Mouse (Mus musculus) intestine, postnatal 0 days (tissue): ENCODE data around the gene Ccdc60. TPM values are rescaled to one million over a fixed set of nuclear protein-coding genes. Genes with fewer than 3 reads are reported as not detected.

Experiments
- ATAC-seq: fragments of 200-750 bp; cut with Nextera tagmentation; 2 replicates; pipeline ENCODE4 v1.8.0; 2017; ENCODE audit warnings: mild to moderate bottlenecking, moderate TSS enrichment, moderate library complexity
- H3K27ac ChIP-seq: fragments of 300-500 bp; sonication (generic); 2 replicates; pipeline ENCODE4 v1.5.1; 2014; ENCODE audit warnings: mild to moderate bottlenecking, low read depth, low read length, moderate library complexity
- H3K27me3 ChIP-seq: fragments of 300-500 bp; sonication (generic); replicated peaks from 2 replicates; pipeline ENCODE4 v1.6.1; 2014; ENCODE audit warnings: low read length, mixed read lengths; ENCODE audit not compliant: control insufficient read depth, insufficient read depth
- H3K36me3 ChIP-seq: fragments of 300-500 bp; sonication (generic); 2 replicates; pipeline ENCODE4 v1.6.1; 2014; ENCODE audit warnings: mild to moderate bottlenecking, moderate library complexity; ENCODE audit not compliant: control insufficient read depth, insufficient read depth
- H3K4me1 ChIP-seq: fragments of 300-500 bp; sonication (generic); replicated peaks from 2 replicates; pipeline ENCODE4 v1.6.1; 2014; ENCODE audit warnings: antibody characterized with exemption, low read length, mixed read lengths; ENCODE audit not compliant: control insufficient read depth, insufficient read depth
- H3K4me2 ChIP-seq: fragments of 300-500 bp; sonication (generic); replicated peaks from 2 replicates; pipeline ENCODE4 v1.6.1; 2014; ENCODE audit warnings: low read depth, mild to moderate bottlenecking, moderate library complexity
- H3K4me3 ChIP-seq: fragments of 300-500 bp; sonication (generic); 2 replicates; pipeline ENCODE4 v1.5.1; 2014; ENCODE audit warnings: low read depth, low read length
- H3K9ac ChIP-seq: fragments of 300-500 bp; sonication (generic); 2 replicates; pipeline ENCODE4 v1.6.1; 2014; ENCODE audit warnings: mild to moderate bottlenecking, low read depth, low read length
- H3K9me3 ChIP-seq: fragments of 300-500 bp; sonication (generic); 2 replicates; pipeline ENCODE4 v1.6.1; 2016; ENCODE audit warnings: mixed run types; ENCODE audit not compliant: control insufficient read depth
- CTCF ChIP-seq: sonication (generic); IDR thresholded peaks from 2 replicates; pipeline ENCODE4 v1.5.1; 2016; ENCODE audit warnings: low read depth, mild to moderate bottlenecking, control low read depth, antibody characterized with exemption, moderate library complexity
- WGBS: fragments of 180-500 bp; shearing (Covaris S2); extraction: QIAGEN DNeasy Blood & Tissue Kit; methylation state at CpG from one replicate; pipeline ENCODE4 v1.1.7; 2014; 5-methylcytosine and 5-hydroxymethylcytosine counted together
- polyA plus RNA-seq: library from polyadenylated mRNA; unstranded; fragments of >200 nt; fragmentation: Nextera tagmentation; extraction: Ambion mirVana; gene quantifications from 2 replicates; pipeline ENCODE4 v1.2.1, GENCODE M21; 2015

Gene Ccdc60
- polyA plus RNA-seq, 1 experiment from 2014 or later: 0.77 TPM

DNA sequence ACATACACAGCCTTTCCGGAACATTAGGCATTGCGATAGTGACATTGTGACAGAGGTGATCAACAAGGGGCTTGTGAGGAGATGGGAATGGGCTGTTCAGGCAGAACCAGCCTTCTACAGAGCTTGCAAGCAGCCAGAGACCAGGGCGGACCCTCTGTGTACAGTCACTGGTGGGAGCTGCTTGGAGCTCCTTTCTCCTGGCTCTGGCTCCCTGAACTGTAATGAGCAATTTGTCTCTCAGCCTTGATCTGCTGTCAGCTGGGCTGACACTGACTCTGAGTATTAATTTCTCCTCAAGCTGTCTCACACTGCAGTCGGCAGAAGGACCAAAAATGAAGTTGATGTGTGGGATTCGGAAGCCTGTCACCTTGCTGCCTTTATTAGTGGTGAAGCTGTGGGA, 28.4 kb downstream of the Ccdc60 start:
- Histone ChIP-seq H3K9me3 (no peaks in the 10 kb centered on the region), H3K27me3 (no peaks in the 10 kb centered on the region), H3K9ac (no peak overlapping the region), H3K27ac (no peak overlapping the region), H3K4me3 (no peak overlapping the region), H3K36me3 (no peaks in the 10 kb centered on the region), H3K4me1 (no peaks in the 10 kb centered on the region), H3K4me2 (no peak overlapping the region)
- no peak for TF ChIP-seq CTCF
- no peak for ATAC-seq
- WGBS: 88% methylated on average over 5 of the region's 5 CpGs

- Histone ChIP-seq H3K4me1 (no peaks in the 10 kb centered on the region), H3K4me3 (no peak overlapping the region), H3K4me2 (no peak overlapping the region), H3K9ac (no peak overlapping the region), H3K9me3 (no peaks in the 10 kb centered on the region), H3K27me3 (no peaks in the 10 kb centered on the region), H3K36me3 (no peaks in the 10 kb centered on the region), H3K27ac (no peak overlapping the region)
- no peak for ATAC-seq
- WGBS: 66% methylated on average over 8 of the region's 8 CpGs
- TF ChIP-seq CTCF: no peak
These were observed 30.4 kb downstream of the Ccdc60 start for GRCm38 (mm10) chr5:116258321-116258860.

GRCm38 (mm10) chr5:116253914-116254313, 34.9 kb downstream of the Ccdc60 start:
- no peaks in the 10 kb centered on the region for H3K9me3 ChIP-seq
- H3K36me3 ChIP-seq: no peaks in the 10 kb centered on the region
- no peaks in the 10 kb centered on the region for H3K4me1 ChIP-seq
- no peak overlapping the region for H3K4me3 ChIP-seq
- no peak overlapping the region for H3K9ac ChIP-seq
- ATAC-seq: no peak
- 80% methylated on average over 4 of the region's 4 CpGs for WGBS
- H3K27ac ChIP-seq: no peak overlapping the region
- H3K27me3 ChIP-seq: no peaks in the 10 kb centered on the region
- no peak overlapping the region for H3K4me2 ChIP-seq
- no peak for TF ChIP-seq CTCF

DNA sequence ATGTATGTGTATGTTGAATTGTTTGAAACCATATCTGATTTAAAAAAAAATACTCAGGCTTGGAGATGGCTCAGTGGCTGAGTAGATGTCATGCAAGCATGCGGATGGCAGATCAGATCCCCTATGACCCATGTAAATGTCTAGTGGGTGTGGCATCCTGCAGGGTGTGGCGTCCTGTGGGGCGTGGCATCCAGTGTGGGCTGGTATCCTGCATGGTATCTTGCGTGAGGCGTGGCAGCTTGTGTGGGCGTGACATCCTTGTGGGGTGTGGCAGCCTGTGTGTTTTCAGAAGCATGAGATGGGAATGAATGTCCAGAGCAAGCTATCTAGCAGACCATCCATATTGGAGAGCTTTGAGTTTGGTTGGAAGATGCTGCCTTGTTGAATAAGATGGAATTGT, 36.6 kb downstream of the Ccdc60 start:
- Histone ChIP-seq H3K4me3 (no peak overlapping the region), H3K27me3 (no peaks in the 10 kb centered on the region), H3K9me3 (no peaks in the 10 kb centered on the region), H3K36me3 (no peaks in the 10 kb centered on the region), H3K9ac (no peak overlapping the region), H3K27ac (no peak overlapping the region), H3K4me1 (no peaks in the 10 kb centered on the region), H3K4me2 (no peak overlapping the region)
- ATAC-seq: no peak
- TF ChIP-seq CTCF: no peak
- WGBS: 80% methylated on average over 6 of the region's 6 CpGs

DNA sequence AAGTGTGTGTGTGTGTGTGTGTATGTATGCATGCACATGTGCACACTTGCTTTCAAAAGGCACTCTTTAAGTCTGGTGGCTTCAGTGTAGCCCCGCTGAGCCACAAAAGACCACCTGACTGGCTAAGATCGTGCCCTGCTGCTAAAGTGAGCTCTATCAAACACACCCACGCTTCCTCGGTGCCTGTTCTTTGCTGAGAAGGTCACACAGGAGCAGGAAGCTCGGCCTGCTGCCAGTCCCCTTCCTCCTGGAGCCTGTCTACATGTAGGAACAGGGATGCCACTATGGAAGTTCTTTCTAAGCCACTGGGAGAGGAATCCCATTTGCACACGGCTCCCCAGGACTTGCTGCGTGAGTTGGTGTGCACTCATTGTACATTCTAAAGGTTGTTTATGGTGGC, 42.1 kb downstream of the Ccdc60 start:
- no peak for TF ChIP-seq CTCF
- no peaks in the 10 kb centered on the region for H3K27me3 ChIP-seq
- H3K9ac ChIP-seq: no peak overlapping the region
- WGBS: 76% methylated on average over 7 of the region's 7 CpGs
- no peak overlapping the region for H3K4me2 ChIP-seq
- H3K9me3 ChIP-seq: no peaks in the 10 kb centered on the region
- H3K4me1 ChIP-seq: no peaks in the 10 kb centered on the region
- H3K4me3 ChIP-seq: no peak overlapping the region
- H3K36me3 ChIP-seq: no peaks in the 10 kb centered on the region
- no peak for ATAC-seq
- no peak overlapping the region for H3K27ac ChIP-seq

- no peak overlapping the region for H3K4me2 ChIP-seq
- no peak overlapping the region for H3K4me3 ChIP-seq
- ATAC-seq: no peak
- no peaks in the 10 kb centered on the region for H3K4me1 ChIP-seq
- no peak overlapping the region for H3K9ac ChIP-seq
- WGBS: 64% methylated on average over 3 of the region's 3 CpGs
- no peak for TF ChIP-seq CTCF
- H3K9me3 ChIP-seq: no peaks in the 10 kb centered on the region
- H3K36me3 ChIP-seq: no peaks in the 10 kb centered on the region
- no peak overlapping the region for H3K27ac ChIP-seq
- H3K27me3 ChIP-seq: no peaks in the 10 kb centered on the region
These were observed 44.3 kb downstream of the Ccdc60 start for GRCm38 (mm10) chr5:116244476-116244875.

GRCm38 (mm10) chr5:116243622-116244021, 45.2 kb downstream of the Ccdc60 start:
- no peak overlapping the region for H3K27ac ChIP-seq
- H3K4me1 ChIP-seq: no peaks in the 10 kb centered on the region
- no peaks in the 10 kb centered on the region for H3K9me3 ChIP-seq
- H3K27me3 ChIP-seq: no peaks in the 10 kb centered on the region
- H3K36me3 ChIP-seq: no peaks in the 10 kb centered on the region
- H3K9ac ChIP-seq: no peak overlapping the region
- TF ChIP-seq CTCF: no peak
- ATAC-seq: no peak
- H3K4me2 ChIP-seq: no peak overlapping the region
- no peak overlapping the region for H3K4me3 ChIP-seq
- 76% methylated on average over 8 of the region's 9 CpGs for WGBS
